Mouse (Mus musculus) bone marrow macrophage, adult 2 months (primary cell): ENCODE results near the gene Dtd1. TPM values are rescaled to one million over a fixed set of nuclear protein-coding genes. Genes with fewer than 3 reads are reported as not detected.

Experiments used
- H3K27ac ChIP-seq: 2 replicates; pipeline ENCODE4 v1.5.1; 2012; ENCODE audit warnings: low read depth, low read length; ENCODE audit not compliant: insufficient read depth
- H3K4me1 ChIP-seq: 2 replicates; pipeline ENCODE4 v1.6.1; 2012; ENCODE audit warnings: low read length; ENCODE audit not compliant: control insufficient read depth, insufficient read depth
- H3K4me3 ChIP-seq: 2 replicates; pipeline ENCODE4 v1.5.1; 2012; ENCODE audit warnings: mild to moderate bottlenecking, low read length, moderate library complexity; ENCODE audit not compliant: insufficient read depth
- CTCF ChIP-seq: IDR thresholded peaks from 2 replicates; pipeline ENCODE4 v1.5.1; 2012; ENCODE audit warnings: low read depth, mild to moderate bottlenecking, low read length, moderate library complexity
- POLR2A ChIP-seq: IDR thresholded peaks from 2 replicates; pipeline ENCODE4 v1.6.1; 2012; ENCODE audit warnings: mild to moderate bottlenecking, low read depth, low read length, borderline replicate concordance
- polyA plus RNA-seq: library from polyadenylated mRNA; stranded (reverse); fragments of >200 nt; gene quantifications from 2 replicates; pipeline ENCODE4 v1.2.4, GENCODE M21; 2012; ENCODE audit not compliant: missing spikeins, insufficient read depth, insufficient read length

Gene Dtd1
- polyA plus RNA-seq, 1 experiment: 9.0 TPM

DNA sequence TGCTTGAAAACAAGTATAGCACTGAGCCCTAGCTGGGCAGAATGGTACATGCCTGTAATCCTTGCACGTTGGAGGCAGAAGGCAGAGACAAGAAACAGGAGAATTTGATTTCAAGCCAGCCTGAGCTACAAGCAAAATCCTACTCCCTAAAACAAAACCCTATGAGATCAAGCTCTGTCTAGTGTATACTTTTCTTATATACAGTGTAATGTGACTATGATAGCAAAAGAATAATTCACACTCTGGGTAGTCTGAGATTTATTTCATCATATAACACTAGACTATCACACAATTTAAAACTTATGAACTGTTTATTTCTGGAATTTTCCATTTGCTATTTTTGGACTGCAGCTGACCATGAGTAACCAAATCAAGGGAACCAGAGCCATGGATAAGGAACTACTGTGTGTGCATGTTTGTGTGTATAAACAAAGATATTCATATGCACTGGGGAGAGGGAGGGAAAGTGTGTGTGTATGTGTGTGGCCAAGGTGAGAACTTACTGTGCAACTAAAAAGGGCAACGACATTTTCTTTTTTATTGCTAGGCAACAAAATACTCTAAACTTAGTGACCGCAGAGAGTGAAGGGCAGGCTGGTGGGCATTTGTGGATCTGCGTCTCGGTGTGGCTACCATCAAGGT, 70.7 kb downstream of the Dtd1 start:
- no peak overlapping the region for H3K4me3 ChIP-seq
- no peak for TF ChIP-seq CTCF
- TF ChIP-seq POLR2A: no peak
- H3K27ac ChIP-seq: peak overlapping the region; percentile 95
- peaks cover 33% of the 10 kb centered on the region for H3K4me1 ChIP-seq

- Histone ChIP-seq H3K4me3 (no peak overlapping the region), H3K4me1 (peaks cover 33% of the 10 kb centered on the region), H3K27ac (no peak overlapping the region)
- TF ChIP-seq CTCF (no peak), POLR2A (no peak)
Observed at GRCm38 (mm10) chr2:144672397-144672796, 72.7 kb downstream of the Dtd1 start.

DNA sequence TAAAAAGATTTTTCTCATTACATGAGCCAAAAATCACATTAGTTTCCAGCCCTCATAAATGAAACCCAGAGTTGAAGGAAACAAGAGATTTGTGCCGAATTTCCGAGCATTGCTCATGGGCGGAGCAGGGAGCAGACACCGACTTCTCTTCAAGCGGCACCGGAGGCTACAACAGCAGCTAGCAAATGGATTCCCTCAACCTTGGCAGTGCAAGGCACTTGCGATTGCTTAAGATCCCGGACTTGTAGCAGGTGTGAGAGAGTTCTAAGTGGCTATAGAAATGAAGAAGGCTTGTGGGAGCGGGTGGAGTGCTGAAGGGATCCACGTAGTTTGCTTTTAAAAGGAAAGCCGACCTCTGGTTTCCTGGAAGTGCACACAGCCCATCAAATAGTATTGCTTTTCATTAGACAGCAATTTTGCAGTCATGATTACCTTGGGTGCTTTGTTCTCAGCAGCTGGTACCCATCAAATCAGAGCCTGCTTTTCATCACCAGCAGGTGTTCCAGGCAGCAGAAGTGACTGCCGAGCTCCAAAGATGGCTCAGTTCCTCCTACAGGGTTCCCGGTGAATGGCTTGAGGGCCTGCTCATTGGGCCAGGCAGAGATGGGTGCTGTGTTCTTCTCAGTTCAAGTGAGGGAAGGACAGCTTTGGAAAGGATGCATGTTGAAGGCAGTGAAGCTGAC, 77.0 kb downstream of the Dtd1 start:
- TF ChIP-seq POLR2A: no peak
- TF ChIP-seq CTCF: no peak
- Histone ChIP-seq H3K4me3 (no peak overlapping the region), H3K4me1 (peaks cover 14% of the 10 kb centered on the region), H3K27ac (no peak overlapping the region)

GRCm38 (mm10) chr2:144677229-144677571, 77.5 kb downstream of the Dtd1 start:
- peaks cover 10% of the 10 kb centered on the region for H3K4me1 ChIP-seq
- H3K27ac ChIP-seq: no peak overlapping the region
- H3K4me3 ChIP-seq: no peak overlapping the region
- TF ChIP-seq CTCF (no peak), POLR2A (no peak)

GRCm38 (mm10) chr2:144678779-144679178, 79.1 kb downstream of the Dtd1 start:
- TF ChIP-seq CTCF: no peak
- TF ChIP-seq POLR2A: no peak

GRCm38 (mm10) chr2:144679394-144679793, 79.7 kb downstream of the Dtd1 start:
- TF ChIP-seq CTCF: no peak
- TF ChIP-seq POLR2A: no peak
- H3K4me3 ChIP-seq: no peak overlapping the region
- H3K27ac ChIP-seq: no peak overlapping the region
- H3K4me1 ChIP-seq: no peaks in the 10 kb centered on the region

More at GRCm38 (mm10) chr2:144678779-144679178, 79.1 kb downstream of the Dtd1 start:
- H3K27ac ChIP-seq: no peak overlapping the region
- 0 out of 2 replicates have a peak, but pooled peaks cover 3% of the 10 kb centered on the region for H3K4me1 ChIP-seq
- no peak overlapping the region for H3K4me3 ChIP-seq

GRCm38 (mm10) chr2:144692219-144692732, 92.6 kb downstream of the Dtd1 start:
- Histone ChIP-seq H3K4me3 (no peak overlapping the region), H3K4me1 (0 out of 2 replicates have a peak, but pooled peaks cover 2% of the 10 kb centered on the region), H3K27ac (no peak overlapping the region)
- TF ChIP-seq CTCF (peak; percentile 48), POLR2A (no peak)

DNA sequence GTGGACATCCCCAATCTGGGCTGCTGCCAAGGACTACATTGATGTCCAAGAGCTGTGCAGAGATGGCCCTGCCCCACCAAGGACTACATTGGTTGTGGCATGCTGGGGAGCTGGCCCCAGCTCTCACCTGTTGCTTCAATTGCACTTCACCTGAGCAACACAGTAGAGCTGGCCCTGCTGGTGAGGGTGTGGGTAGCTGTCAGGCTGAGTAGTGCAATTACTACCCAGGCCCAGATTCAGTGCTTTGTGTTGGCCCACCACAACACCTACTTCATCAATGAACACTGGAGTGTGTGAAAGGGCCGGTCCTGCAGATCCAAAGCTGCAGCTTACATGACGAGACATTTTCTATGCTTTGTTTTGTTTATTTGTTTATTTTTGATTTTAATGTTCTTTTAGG, 93.1 kb downstream of the Dtd1 start:
- H3K4me3 ChIP-seq: no peak overlapping the region
- no peak overlapping the region for H3K27ac ChIP-seq
- TF ChIP-seq POLR2A (no peak), CTCF (no peak)
- H3K4me1 ChIP-seq: 0 out of 2 replicates have a peak, but pooled peaks cover 2% of the 10 kb centered on the region

DNA sequence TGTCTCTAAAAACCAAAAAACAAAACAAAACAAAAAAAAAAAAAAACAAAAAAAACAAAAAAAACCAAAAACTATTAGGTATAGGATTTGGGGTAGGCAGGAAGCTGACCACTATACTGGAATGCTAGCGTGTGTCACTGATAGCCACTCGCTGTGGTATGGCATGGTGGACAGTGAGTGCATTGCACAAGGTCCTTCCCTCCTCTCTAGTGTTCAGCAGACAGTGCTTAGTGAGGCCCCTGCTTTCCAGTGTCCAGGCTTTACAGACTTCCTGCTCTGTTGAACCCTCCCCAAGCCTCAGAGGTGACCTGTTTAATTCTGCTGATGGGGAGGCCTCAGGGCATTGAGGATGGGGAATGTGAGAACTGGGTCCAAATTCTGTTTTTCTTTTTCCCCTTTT, 95.2 kb downstream of the Dtd1 start:
- no peak for TF ChIP-seq CTCF
- no peak for TF ChIP-seq POLR2A
- Histone ChIP-seq H3K4me3 (no peak overlapping the region), H3K4me1 (0 out of 2 replicates have a peak, but pooled peaks cover 2% of the 10 kb centered on the region), H3K27ac (no peak overlapping the region)

DNA sequence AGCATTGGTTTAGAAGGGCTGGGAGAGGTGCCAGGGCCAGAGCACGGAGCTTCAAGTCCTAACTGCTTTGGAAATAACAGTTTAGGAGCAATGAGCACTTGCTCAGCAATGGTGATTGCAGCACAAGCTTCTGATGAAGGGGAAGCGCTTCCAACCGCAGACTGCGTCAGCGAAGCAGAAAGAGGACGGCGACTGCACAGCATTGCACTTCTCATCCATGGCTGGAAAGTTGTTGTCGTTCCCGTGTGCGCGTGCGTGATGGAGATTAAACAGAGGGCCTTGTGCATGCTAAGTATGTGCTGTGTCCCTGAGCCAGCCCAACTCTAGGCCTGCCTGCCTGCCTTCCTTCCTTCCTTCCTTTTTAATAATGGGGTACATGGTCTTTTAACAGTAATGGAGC, 98.3 kb downstream of the Dtd1 start:
- H3K27ac ChIP-seq: no peak overlapping the region
- no peak for TF ChIP-seq CTCF
- no peak for TF ChIP-seq POLR2A
- no peak overlapping the region for H3K4me3 ChIP-seq
- H3K4me1 ChIP-seq: 0 out of 2 replicates have a peak, but pooled peaks cover 2% of the 10 kb centered on the region
